Mouse (Mus musculus): ENCODE measurements around the gene Map3k1. TPM values are rescaled to one million over a fixed set of nuclear protein-coding genes. Genes with fewer than 3 reads are reported as not detected.

Map3k1 gene
- polyA plus RNA-seq, 1 experiment from 2014 or later, result 11.1 TPM

GRCm38 (mm10) chr13:111824178-111824577 is 15.4 kb upstream of the Map3k1 start:
- Histone ChIP-seq H3K4me1 (no peaks in the 10 kb centered on the region), H3K4me2 (no peak overlapping the region), H3K9me3 (replicated peaks) (no peaks in the 10 kb centered on the region), H3K27me3 (no peaks in the 10 kb centered on the region), H3K27ac (no peak overlapping the region), H3K9ac (no peak overlapping the region), H3K4me3 (no peak overlapping the region), H3K36me3 (ENCODE audit: poor library complexity, severe bottlenecking) (no peaks in the 10 kb centered on the region)
- no peak for ATAC-seq
- WGBS, result 66% methylated on average over 4 of the region's 4 CpGs

- 92% methylated on average over 7 of the region's 7 CpGs for WGBS
- H3K9me3 ChIP-seq (replicated peaks), result no peaks in the 10 kb centered on the region
- no peaks in the 10 kb centered on the region for H3K4me1 ChIP-seq
- H3K9ac ChIP-seq, result no peak overlapping the region
- no peak overlapping the region for H3K4me3 ChIP-seq
- H3K4me2 ChIP-seq, result no peak overlapping the region
- H3K36me3 ChIP-seq (ENCODE audit: poor library complexity, severe bottlenecking), result no peaks in the 10 kb centered on the region
- no peak for ATAC-seq
- no peaks in the 10 kb centered on the region for H3K27me3 ChIP-seq
- no peak overlapping the region for H3K27ac ChIP-seq
Observed at GRCm38 (mm10) chr13:111821727-111822375, 13.1 kb upstream of the Map3k1 start.

GRCm38 (mm10) chr13:111819618-111820385 is 11.0 kb upstream of the Map3k1 start:
- Histone ChIP-seq H3K4me3 (no peak overlapping the region), H3K27me3 (no peaks in the 10 kb centered on the region), H3K27ac (no peak overlapping the region), H3K4me2 (no peak overlapping the region), H3K9ac (no peak overlapping the region), H3K4me1 (no peaks in the 10 kb centered on the region), H3K9me3 (replicated peaks) (no peaks in the 10 kb centered on the region), H3K36me3 (ENCODE audit: poor library complexity, severe bottlenecking) (no peaks in the 10 kb centered on the region)
- 68% methylated on average over 9 of the region's 9 CpGs for WGBS
- ATAC-seq, result no peak

- H3K9me3 ChIP-seq (replicated peaks), result no peaks in the 10 kb centered on the region
- no peak overlapping the region for H3K4me2 ChIP-seq
- no peaks in the 10 kb centered on the region for H3K36me3 ChIP-seq (ENCODE audit: poor library complexity, severe bottlenecking)
- no peak overlapping the region for H3K27ac ChIP-seq
- no peak overlapping the region for H3K9ac ChIP-seq
- ATAC-seq, result no peak
- H3K4me3 ChIP-seq, result no peak overlapping the region
- no peaks in the 10 kb centered on the region for H3K27me3 ChIP-seq
- WGBS, result 88% methylated on average over 4 of the region's 4 CpGs
- H3K4me1 ChIP-seq, result no peaks in the 10 kb centered on the region
Observed at GRCm38 (mm10) chr13:111819106-111819505, 10.3 kb upstream of the Map3k1 start.

DNA sequence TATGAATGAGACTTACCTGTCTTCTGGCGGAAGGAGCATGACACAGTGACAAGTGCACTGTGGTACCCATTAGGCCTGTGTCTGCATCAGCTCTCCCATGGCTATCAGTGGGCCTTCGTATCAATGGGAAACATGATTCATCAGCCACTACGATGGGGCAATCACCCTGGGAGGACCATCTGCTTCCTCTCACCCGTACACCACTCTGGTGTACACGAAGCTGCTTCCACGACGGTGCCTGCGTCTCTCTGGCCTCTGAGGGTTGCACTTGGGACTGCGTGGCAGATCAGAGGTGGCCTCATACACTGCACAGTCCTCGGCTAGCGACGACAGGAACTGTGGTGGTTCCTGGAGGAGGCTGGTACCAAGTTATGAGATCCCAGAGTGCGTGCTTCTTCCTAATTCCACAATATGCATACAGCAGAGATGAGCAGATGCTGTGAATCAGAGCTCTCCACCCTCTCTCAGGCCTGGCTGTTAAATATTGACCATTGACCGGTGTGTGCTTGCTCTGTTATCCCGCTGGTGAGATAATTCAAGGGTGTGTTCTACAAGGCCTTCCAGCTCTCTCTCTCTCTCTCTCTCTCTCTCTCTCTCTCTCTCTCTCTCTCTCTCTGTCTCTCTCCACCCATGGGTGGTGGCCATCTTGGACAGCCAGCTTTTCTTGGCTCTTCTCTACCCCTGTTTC is 9.6 kb upstream of the Map3k1 start:
- Histone ChIP-seq H3K4me3 (no peak overlapping the region), H3K27me3 (no peaks in the 10 kb centered on the region), H3K27ac (no peak overlapping the region), H3K36me3 (ENCODE audit: poor library complexity, severe bottlenecking) (no peaks in the 10 kb centered on the region), H3K9ac (no peak overlapping the region), H3K4me2 (no peak overlapping the region), H3K9me3 (replicated peaks) (no peaks in the 10 kb centered on the region), H3K4me1 (no peaks in the 10 kb centered on the region)
- 93% methylated on average over 15 of the region's 15 CpGs for WGBS
- ATAC-seq, result no peak

DNA sequence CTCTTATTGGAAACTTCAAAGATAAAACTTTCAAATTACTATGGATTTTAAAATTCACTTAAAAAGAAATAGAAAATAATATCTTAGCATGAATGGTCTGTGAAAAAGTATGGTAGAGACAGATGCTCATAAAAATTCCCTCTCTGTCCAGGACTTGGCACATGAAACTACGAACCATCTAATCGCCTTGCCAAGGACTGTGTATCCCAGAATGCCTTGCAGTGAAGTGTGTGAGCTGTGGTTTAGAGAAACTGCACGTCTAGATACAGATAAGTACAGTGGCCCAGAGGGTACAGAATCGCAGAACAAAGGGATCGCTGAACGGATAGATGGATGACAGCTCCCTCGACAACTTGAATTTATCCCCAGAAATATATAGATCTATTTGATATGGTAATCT is 9.0 kb upstream of the Map3k1 start:
- H3K27ac ChIP-seq, result no peak overlapping the region
- no peak overlapping the region for H3K9ac ChIP-seq

DNA sequence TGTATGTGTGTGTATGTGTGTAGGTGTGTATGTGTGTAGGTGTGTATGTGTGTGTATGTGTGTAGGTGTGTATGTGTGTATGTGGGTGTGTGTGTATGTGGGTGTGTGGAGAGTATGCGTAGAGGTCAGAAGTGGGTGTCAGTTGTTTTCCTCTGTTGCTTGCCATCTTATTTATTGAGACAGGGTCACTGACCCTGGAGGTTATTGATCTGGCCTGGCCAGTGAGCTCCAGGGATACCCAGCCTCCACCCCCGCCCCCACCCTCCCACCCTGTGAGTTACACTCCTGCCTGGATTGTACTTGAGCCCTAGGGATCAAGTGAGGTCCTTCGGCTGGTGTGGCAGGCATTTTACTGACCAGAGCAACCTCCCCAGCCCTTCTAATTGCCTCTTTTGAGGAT is 7.6 kb upstream of the Map3k1 start:
- no peak overlapping the region for H3K9ac ChIP-seq
- no peaks in the 10 kb centered on the region for H3K9me3 ChIP-seq (replicated peaks)
- no peaks in the 10 kb centered on the region for H3K36me3 ChIP-seq (ENCODE audit: poor library complexity, severe bottlenecking)
- WGBS, result 88% methylated on average over 3 of the region's 3 CpGs
- no peak for ATAC-seq
- no peak overlapping the region for H3K4me3 ChIP-seq
- H3K27me3 ChIP-seq, result no peaks in the 10 kb centered on the region
- H3K27ac ChIP-seq, result no peak overlapping the region
- H3K4me2 ChIP-seq, result no peak overlapping the region
- H3K4me1 ChIP-seq, result no peaks in the 10 kb centered on the region

More for the DNA sequence above, 9.0 kb upstream of the Map3k1 start:
- no peak; the same call in 1 of the 2 replicates for ATAC-seq
- no peaks in the 10 kb centered on the region for H3K4me1 ChIP-seq
- no peaks in the 10 kb centered on the region for H3K36me3 ChIP-seq (ENCODE audit: poor library complexity, severe bottlenecking)
- no peaks in the 10 kb centered on the region for H3K9me3 ChIP-seq (replicated peaks)
- H3K4me3 ChIP-seq, result no peak overlapping the region
- no peaks in the 10 kb centered on the region for H3K27me3 ChIP-seq
- H3K4me2 ChIP-seq, result no peak overlapping the region
- 86% methylated on average over 7 of the region's 7 CpGs for WGBS

- Histone ChIP-seq H3K36me3 (ENCODE audit: poor library complexity, severe bottlenecking) (no peaks in the 10 kb centered on the region), H3K27ac (no peak overlapping the region), H3K27me3 (peaks cover 8% of the 10 kb centered on the region; the same call in 1 of the 2 replicates), H3K4me1 (no peaks in the 10 kb centered on the region), H3K4me3 (no peak overlapping the region), H3K9me3 (replicated peaks) (no peaks in the 10 kb centered on the region), H3K9ac (no peak overlapping the region), H3K4me2 (no peak overlapping the region)
- 92% methylated on average over 4 of the region's 4 CpGs for WGBS
- ATAC-seq, result no peak
Observed at GRCm38 (mm10) chr13:111815486-111815885, 6.7 kb upstream of the Map3k1 start.

GRCm38 (mm10) chr13:111815017-111815416 is 6.2 kb upstream of the Map3k1 start:
- Histone ChIP-seq H3K36me3 (ENCODE audit: poor library complexity, severe bottlenecking) (no peaks in the 10 kb centered on the region), H3K4me3 (no peak overlapping the region), H3K27me3 (peaks cover 8% of the 10 kb centered on the region; the same call in 1 of the 2 replicates), H3K9me3 (replicated peaks) (no peaks in the 10 kb centered on the region), H3K27ac (no peak overlapping the region), H3K9ac (no peak overlapping the region), H3K4me1 (peaks cover under 1% of the 10 kb centered on the region), H3K4me2 (no peak overlapping the region)
- no peak for ATAC-seq
- WGBS, result 94% methylated on average over 7 of the region's 7 CpGs

- Histone ChIP-seq H3K36me3 (ENCODE audit: poor library complexity, severe bottlenecking) (no peaks in the 10 kb centered on the region), H3K9ac (no peak overlapping the region), H3K4me3 (no peak overlapping the region), H3K9me3 (replicated peaks) (no peaks in the 10 kb centered on the region), H3K4me2 (no peak overlapping the region), H3K4me1 (peaks cover 10% of the 10 kb centered on the region), H3K27ac (no peak overlapping the region), H3K27me3 (peaks cover 8% of the 10 kb centered on the region; the same call in 1 of the 2 replicates)
- WGBS, result 97% methylated on average over 2 of the region's 2 CpGs
- ATAC-seq, result no peak
Observed at GRCm38 (mm10) chr13:111812647-111813046, 3.9 kb upstream of the Map3k1 start.

DNA sequence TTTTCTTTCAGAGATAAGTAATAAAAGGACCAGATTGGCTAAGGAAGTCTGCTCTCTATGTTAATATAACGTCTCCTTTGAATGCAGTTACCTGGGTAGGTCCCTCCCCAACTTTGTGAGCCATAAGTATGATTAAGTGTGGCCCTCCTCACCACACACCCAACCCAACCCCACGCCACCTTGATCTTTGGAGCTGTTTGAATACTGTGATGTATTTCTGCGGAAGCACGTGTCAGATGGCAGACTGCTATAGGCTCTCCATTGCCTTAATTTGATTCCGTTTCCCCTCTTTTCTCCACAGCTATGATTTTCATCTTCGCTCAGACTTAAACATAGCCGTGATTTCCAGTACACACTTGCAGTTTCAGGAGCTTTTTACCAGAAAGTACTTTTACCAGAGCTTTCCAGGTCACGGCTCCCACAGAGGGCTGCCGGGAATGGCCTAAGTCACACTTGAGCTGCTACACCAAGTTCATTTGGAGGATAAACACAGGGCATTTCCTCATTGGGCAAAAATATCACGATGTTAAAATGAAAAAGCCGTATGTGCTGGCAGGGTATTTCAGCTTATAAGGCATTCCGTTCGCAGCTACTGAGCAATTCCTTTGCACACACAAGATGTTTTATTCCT is 2.3 kb upstream of the Map3k1 start:
- Histone ChIP-seq H3K27ac (no peak overlapping the region), H3K27me3 (peaks cover 8% of the 10 kb centered on the region; the same call in 1 of the 2 replicates), H3K9ac (no peak overlapping the region), H3K9me3 (replicated peaks) (no peaks in the 10 kb centered on the region), H3K4me3 (no peak overlapping the region), H3K4me2 (no peak overlapping the region), H3K4me1 (peaks cover 21% of the 10 kb centered on the region), H3K36me3 (ENCODE audit: poor library complexity, severe bottlenecking) (no peaks in the 10 kb centered on the region)
- WGBS, result 89% methylated on average over 13 of the region's 13 CpGs
- ATAC-seq, result no peak

Data from forebrain, embryonic 13.5 days (tissue).